Mouse (Mus musculus): ENCODE results near the gene Ch25h. TPM values are rescaled to one million over a fixed set of nuclear protein-coding genes. Genes with fewer than 3 reads are reported as not detected.

Ch25h gene
- total RNA-seq, 1 experiment = 0.89 TPM

- in situ Hi-C loops (cut with MboI; ENCODE audit: low sequenced_read_pairs in 2 of 2, unreplicated experiment in 2 of 2) = no loop called here
- H3K9me3 ChIP-seq (ENCODE audit: control insufficient read depth, insufficient read depth, low read depth, low read length) = no peaks in the 10 kb centered on the region
- DNase-seq (ENCODE audit: low read depth, low spot score) = no peak
- peaks cover 0 to 3% of the 10 kb centered on the region in 2 experiments; a peak in 2 of 4 replicates for H3K4me1 ChIP-seq (ENCODE audit: control insufficient read depth in 2 of 2, insufficient read depth in 2 of 2, low read length in 2 of 2, poor library complexity in 1 of 2)
- no peak overlapping the region for H3K9ac ChIP-seq (ENCODE audit: insufficient read depth, low read depth, low read length, poor library complexity, severe bottlenecking)
- TF ChIP-seq CHD2 (IDR thresholded peaks at IDR 0.05; ENCODE audit: low read depth, low read length) (no peak), MAFK (IDR thresholded peaks at IDR 0.05; ENCODE audit: insufficient read depth, low read depth, low read length) (no peak), ZNF384 (IDR thresholded peaks at IDR 0.05; ENCODE audit: low read depth, low read length) (no peak), ZC3H11A (IDR thresholded peaks at IDR 0.05; ENCODE audit: borderline replicate concordance, low read depth, low read length) (no peak), HCFC1 (IDR thresholded peaks at IDR 0.05; ENCODE audit: borderline replicate concordance, insufficient read depth, low read length) (no peak)
- no peaks in the 10 kb centered on the region for H3K36me3 ChIP-seq (ENCODE audit: control insufficient read depth, insufficient read depth, low read length, poor library complexity, severe bottlenecking)
- H3K4me3 ChIP-seq (ENCODE audit: insufficient read depth in 1 of 2, low read depth in 1 of 2, low read length in 2 of 2, poor library complexity in 1 of 2, severe bottlenecking in 1 of 2) = no peak overlapping the region
- H3K27ac ChIP-seq (ENCODE audit: insufficient read depth, low read depth, low read length, poor library complexity, severe bottlenecking) = no peak overlapping the region
These were observed 43.0 kb upstream of the Ch25h start for GRCm38 (mm10) chr19:34517812-34518594.

- Histone ChIP-seq H3K4me3 (ENCODE audit: insufficient read depth in 1 of 2, low read depth in 1 of 2, low read length in 2 of 2, poor library complexity in 1 of 2, severe bottlenecking in 1 of 2) (no peak overlapping the region), H3K4me1 (ENCODE audit: control insufficient read depth in 2 of 2, insufficient read depth in 2 of 2, low read length in 2 of 2, poor library complexity in 1 of 2) (peaks cover 0 to 3% of the 10 kb centered on the region in 2 experiments; a peak in 2 of 4 replicates), H3K9me3 (ENCODE audit: control insufficient read depth, insufficient read depth, low read depth, low read length) (no peaks in the 10 kb centered on the region), H3K9ac (ENCODE audit: insufficient read depth, low read depth, low read length, poor library complexity, severe bottlenecking) (no peak overlapping the region), H3K27ac (ENCODE audit: insufficient read depth, low read depth, low read length, poor library complexity, severe bottlenecking) (no peak overlapping the region), H3K36me3 (ENCODE audit: control insufficient read depth, insufficient read depth, low read length, poor library complexity, severe bottlenecking) (no peaks in the 10 kb centered on the region)
- no peak for DNase-seq (ENCODE audit: low read depth, low spot score)
- in situ Hi-C loops (cut with MboI; ENCODE audit: low sequenced_read_pairs in 2 of 2, unreplicated experiment in 2 of 2) = no loop called here
- no peak for TF ChIP-seq ZNF384 (IDR thresholded peaks at IDR 0.05; ENCODE audit: low read depth, low read length)
These were observed 42.2 kb upstream of the Ch25h start for GRCm38 (mm10) chr19:34517197-34517596.

GRCm38 (mm10) chr19:34516346-34516745 is 41.4 kb upstream of the Ch25h start:
- in situ Hi-C loops (cut with MboI; ENCODE audit: low sequenced_read_pairs in 2 of 2, unreplicated experiment in 2 of 2) = no loop called here
- no peak for TF ChIP-seq HCFC1 (IDR thresholded peaks at IDR 0.05; ENCODE audit: borderline replicate concordance, insufficient read depth, low read length)
- no peak for TF ChIP-seq ZNF384 (IDR thresholded peaks at IDR 0.05; ENCODE audit: low read depth, low read length)
- H3K36me3 ChIP-seq (ENCODE audit: control insufficient read depth, insufficient read depth, low read length, poor library complexity, severe bottlenecking) = no peaks in the 10 kb centered on the region
- H3K9ac ChIP-seq (ENCODE audit: insufficient read depth, low read depth, low read length, poor library complexity, severe bottlenecking) = no peak overlapping the region
- no peak overlapping the region for H3K4me3 ChIP-seq (ENCODE audit: insufficient read depth in 1 of 2, low read depth in 1 of 2, low read length in 2 of 2, poor library complexity in 1 of 2, severe bottlenecking in 1 of 2)
- DNase-seq (ENCODE audit: low read depth, low spot score) = no peak
- H3K4me1 ChIP-seq (ENCODE audit: control insufficient read depth in 2 of 2, insufficient read depth in 2 of 2, low read length in 2 of 2, poor library complexity in 1 of 2) = no peaks in the 10 kb centered on the region
- H3K9me3 ChIP-seq (ENCODE audit: control insufficient read depth, insufficient read depth, low read depth, low read length) = no peaks in the 10 kb centered on the region
- no peak overlapping the region for H3K27ac ChIP-seq (ENCODE audit: insufficient read depth, low read depth, low read length, poor library complexity, severe bottlenecking)

- no peaks in the 10 kb centered on the region for H3K36me3 ChIP-seq (ENCODE audit: control insufficient read depth, insufficient read depth, low read length, poor library complexity, severe bottlenecking)
- DNase-seq (ENCODE audit: low read depth, low spot score) = no peak
- TF ChIP-seq MAFK (IDR thresholded peaks at IDR 0.05; ENCODE audit: insufficient read depth, low read depth, low read length) (no peak), ZNF384 (IDR thresholded peaks at IDR 0.05; ENCODE audit: low read depth, low read length) (no peak)
- no peak overlapping the region for H3K27ac ChIP-seq (ENCODE audit: insufficient read depth, low read depth, low read length, poor library complexity, severe bottlenecking)
- no peaks in the 10 kb centered on the region for H3K4me1 ChIP-seq (ENCODE audit: control insufficient read depth in 2 of 2, insufficient read depth in 2 of 2, low read length in 2 of 2, poor library complexity in 1 of 2)
- in situ Hi-C loops (cut with MboI; ENCODE audit: low sequenced_read_pairs in 2 of 2, unreplicated experiment in 2 of 2) = no loop called here
- H3K4me3 ChIP-seq (ENCODE audit: insufficient read depth in 1 of 2, low read depth in 1 of 2, low read length in 2 of 2, poor library complexity in 1 of 2, severe bottlenecking in 1 of 2) = no peak overlapping the region
- no peaks in the 10 kb centered on the region for H3K9me3 ChIP-seq (ENCODE audit: control insufficient read depth, insufficient read depth, low read depth, low read length)
- H3K9ac ChIP-seq (ENCODE audit: insufficient read depth, low read depth, low read length, poor library complexity, severe bottlenecking) = no peak overlapping the region
These were observed 40.7 kb upstream of the Ch25h start for GRCm38 (mm10) chr19:34515681-34516080.

- DNase-seq (ENCODE audit: low read depth, low spot score) = no peak
- TF ChIP-seq ZC3H11A (IDR thresholded peaks at IDR 0.05; ENCODE audit: borderline replicate concordance, low read depth, low read length) (no peak), CHD2 (IDR thresholded peaks at IDR 0.05; ENCODE audit: low read depth, low read length) (no peak), HCFC1 (IDR thresholded peaks at IDR 0.05; ENCODE audit: borderline replicate concordance, insufficient read depth, low read length) (no peak), MAFK (IDR thresholded peaks at IDR 0.05; ENCODE audit: insufficient read depth, low read depth, low read length) (no peak), ZNF384 (IDR thresholded peaks at IDR 0.05; ENCODE audit: low read depth, low read length) (no peak)
- no peaks in the 10 kb centered on the region for H3K36me3 ChIP-seq (ENCODE audit: control insufficient read depth, insufficient read depth, low read length, poor library complexity, severe bottlenecking)
These were observed 36.6 kb upstream of the Ch25h start for GRCm38 (mm10) chr19:34511528-34511927.

More at GRCm38 (mm10) chr19:34511528-34511927, 36.6 kb upstream of the Ch25h start:
- no peaks in the 10 kb centered on the region for H3K9me3 ChIP-seq (ENCODE audit: control insufficient read depth, insufficient read depth, low read depth, low read length)
- no peaks in the 10 kb centered on the region for H3K4me1 ChIP-seq (ENCODE audit: control insufficient read depth in 2 of 2, insufficient read depth in 2 of 2, low read length in 2 of 2, poor library complexity in 1 of 2)
- no peak overlapping the region for H3K4me3 ChIP-seq (ENCODE audit: insufficient read depth in 1 of 2, low read depth in 1 of 2, low read length in 2 of 2, poor library complexity in 1 of 2, severe bottlenecking in 1 of 2)
- no peak overlapping the region for H3K9ac ChIP-seq (ENCODE audit: insufficient read depth, low read depth, low read length, poor library complexity, severe bottlenecking)
- in situ Hi-C loops (cut with MboI; ENCODE audit: low sequenced_read_pairs in 2 of 2, unreplicated experiment in 2 of 2) = no loop called here
- H3K27ac ChIP-seq (ENCODE audit: insufficient read depth, low read depth, low read length, poor library complexity, severe bottlenecking) = no peak overlapping the region; the same call in 1 of the 2 replicates
